Mouse (Mus musculus) myocyte (in vitro differentiated cells): ENCODE data around the gene Hps3. TPM values are rescaled to one million over a fixed set of nuclear protein-coding genes. Genes with fewer than 3 reads are reported as not detected.

Experiments
- H3K27me3 ChIP-seq: one replicate; pipeline ENCODE4 v1.6.1; 2011; ENCODE audit not compliant: control insufficient read depth, insufficient read depth, insufficient read length
- H3K36me3 ChIP-seq: one replicate; pipeline ENCODE4 v1.6.1; 2011; ENCODE audit not compliant: control insufficient read depth, insufficient read depth
- H3K4me2 ChIP-seq: one replicate; pipeline ENCODE4 v1.6.1; 2011; ENCODE audit warnings: low read depth, control low read depth
- H3K4me3 ChIP-seq: one replicate; pipeline ENCODE4 v1.5.1; 2011; ENCODE audit warnings: mild to moderate bottlenecking, control low read depth, moderate library complexity
- H3K79me2 ChIP-seq: one replicate; pipeline ENCODE4 v1.6.1; 2011; ENCODE audit not compliant: control insufficient read depth, insufficient read depth
- H3ac ChIP-seq: one replicate; pipeline ENCODE4 v1.6.1; 2011; ENCODE audit not compliant: control insufficient read depth, insufficient read length
- CEBPB ChIP-seq: IDR thresholded peaks from 2 replicates; pipeline ENCODE4 v1.6.1; 2011; ENCODE audit warnings: mild to moderate bottlenecking, moderate library complexity; ENCODE audit not compliant: poor library complexity, insufficient read depth, severe bottlenecking
- E2F4 ChIP-seq: IDR thresholded peaks from one replicate; pipeline ENCODE4 v1.6.1; 2011; ENCODE audit warnings: mild to moderate bottlenecking, control low read depth, moderate library complexity; ENCODE audit not compliant: insufficient read depth
- MAX ChIP-seq: IDR thresholded peaks from one replicate; pipeline ENCODE4 v1.6.1; 2011; ENCODE audit warnings: low read depth, mild to moderate bottlenecking, control low read depth
- MYOD1 ChIP-seq, 3 experiments: IDR thresholded peaks; one replicate each; pipeline ENCODE4 v1.6.1; 2011; ENCODE audit warnings: control low read depth in 2 of 3, low read depth in 2 of 3, mild to moderate bottlenecking in 2 of 3, moderate library complexity in 1 of 3; ENCODE audit not compliant: insufficient read length in 2 of 3, control insufficient read depth in 1 of 3
- MYOG ChIP-seq, 3 experiments: IDR thresholded peaks; one replicate each; pipeline ENCODE4 v1.6.1; 2011; ENCODE audit warnings: control low read depth in 2 of 3, low read depth in 2 of 3, mild to moderate bottlenecking in 2 of 3; ENCODE audit not compliant: insufficient read length in 2 of 3, control insufficient read depth in 1 of 3, insufficient read depth in 1 of 3
- POLR2A ChIP-seq: IDR thresholded peaks from one replicate; pipeline ENCODE4 v1.6.1; 2011; ENCODE audit warnings: low read depth, mild to moderate bottlenecking, control low read depth, moderate library complexity; ENCODE audit not compliant: insufficient read length
- POLR2AphosphoS2 ChIP-seq: IDR thresholded peaks from one replicate; pipeline ENCODE4 v1.6.1; 2011; ENCODE audit warnings: low read depth, control low read depth; ENCODE audit not compliant: insufficient read length
- REST ChIP-seq: IDR thresholded peaks from one replicate; pipeline ENCODE4 v1.6.1; 2011; ENCODE audit warnings: mild to moderate bottlenecking, control low read depth, moderate library complexity; ENCODE audit not compliant: insufficient read depth, insufficient read length
- SRF ChIP-seq: IDR thresholded peaks from one replicate; pipeline ENCODE4 v1.6.1; 2011; ENCODE audit warnings: low read depth; ENCODE audit not compliant: control insufficient read depth, insufficient read length
- TCF12 ChIP-seq: IDR thresholded peaks from one replicate; pipeline ENCODE4 v1.6.1; 2011; ENCODE audit warnings: mild to moderate bottlenecking, control low read depth; ENCODE audit not compliant: poor library complexity, insufficient read depth, severe bottlenecking
- TCF3 ChIP-seq: IDR thresholded peaks from one replicate; pipeline ENCODE4 v1.6.1; 2011; ENCODE audit warnings: low read depth, control low read depth; ENCODE audit not compliant: insufficient read length
- USF1 ChIP-seq: IDR thresholded peaks from one replicate; pipeline ENCODE4 v1.6.1; 2011; ENCODE audit warnings: low read depth, mild to moderate bottlenecking, control low read depth, moderate library complexity
- polyA plus RNA-seq: library from polyadenylated mRNA; unstranded; fragments of >200 nt; fragmentation: generic; extraction: Trizol; gene quantifications from one replicate; pipeline ENCODE4 v1.2.1, GENCODE M21; 2012; ENCODE audit warnings: missing spikeins

Gene Hps3
- polyA plus RNA-seq, 1 experiment: 3.4 TPM

DNA sequence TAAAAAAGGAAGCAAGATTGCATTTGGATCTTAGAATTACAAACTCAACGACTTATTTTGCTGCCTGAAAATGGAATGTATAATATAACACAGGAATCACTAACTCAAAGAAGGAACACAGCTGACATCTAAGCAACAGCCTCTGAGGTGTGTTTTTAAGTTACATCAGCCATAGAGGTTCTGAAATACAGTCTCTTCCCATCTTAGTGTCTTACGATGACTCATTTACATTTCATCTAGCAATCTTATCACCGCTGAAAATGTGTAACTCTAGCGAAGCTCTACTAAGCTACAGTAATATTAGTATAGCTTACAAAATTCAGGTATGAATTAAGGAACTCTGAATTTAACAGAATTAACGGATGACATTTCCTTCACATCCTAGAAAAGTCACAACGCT, 4.3 kb downstream of the Hps3 start:
- no peak overlapping the region for H3K4me3 ChIP-seq
- H3K27me3 ChIP-seq: no peaks in the 10 kb centered on the region
- no peak overlapping the region for H3ac ChIP-seq
- peaks cover 4% of the 10 kb centered on the region for H3K79me2 ChIP-seq
- peaks cover 7% of the 10 kb centered on the region for H3K36me3 ChIP-seq
- no peak overlapping the region for H3K4me2 ChIP-seq
- TF ChIP-seq CEBPB (no peak), TCF12 (no peak)

DNA sequence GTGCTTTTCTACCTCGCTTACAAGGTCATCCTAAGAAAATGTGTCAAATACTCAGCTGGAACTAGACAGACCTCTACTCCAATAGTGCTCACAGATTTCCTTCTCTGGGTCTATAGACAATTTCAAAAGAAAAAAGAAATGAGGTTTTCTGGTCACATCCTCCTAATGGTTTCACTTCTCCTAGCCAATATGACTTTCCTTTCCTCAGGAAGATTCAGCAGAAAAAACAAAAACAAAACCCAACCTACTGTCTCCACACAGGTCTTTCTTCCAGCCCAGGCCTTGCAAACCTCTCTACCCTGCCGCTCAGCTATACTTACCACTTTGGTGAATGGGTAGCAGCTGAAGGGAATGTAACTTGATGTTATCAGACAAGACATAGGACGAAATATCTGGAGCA, 6.5 kb downstream of the Hps3 start:
- H3K4me3 ChIP-seq: no peak overlapping the region
- no peaks in the 10 kb centered on the region for H3K27me3 ChIP-seq
- H3K36me3 ChIP-seq: peaks cover 20% of the 10 kb centered on the region

DNA sequence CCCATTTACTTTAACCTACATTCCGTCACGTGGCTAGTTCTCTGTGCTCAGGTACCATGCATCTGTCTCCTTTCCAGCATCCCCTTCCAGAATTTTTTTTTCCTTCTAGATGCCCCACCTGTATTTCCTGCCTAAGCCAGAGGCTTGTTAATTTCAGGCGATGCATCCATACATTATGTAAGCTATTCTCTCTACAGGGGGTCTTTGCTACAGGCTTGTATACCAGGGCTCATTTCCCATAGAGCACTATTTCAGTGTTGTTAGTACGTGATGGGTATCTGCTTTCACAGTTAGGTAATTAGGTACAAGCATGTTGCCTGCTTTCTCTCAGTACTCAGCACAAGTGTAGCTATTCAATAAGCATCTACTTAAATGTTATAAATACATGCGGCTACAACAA, 7.3 kb downstream of the Hps3 start:
- H3ac ChIP-seq: no peak overlapping the region
- no peak overlapping the region for H3K4me3 ChIP-seq
- H3K79me2 ChIP-seq: peaks cover 4% of the 10 kb centered on the region
- H3K4me2 ChIP-seq: no peak overlapping the region
- no peaks in the 10 kb centered on the region for H3K27me3 ChIP-seq
- H3K36me3 ChIP-seq: peaks cover 26% of the 10 kb centered on the region
- TF ChIP-seq REST: no peak
- no peak for TF ChIP-seq POLR2A
- TF ChIP-seq USF1: no peak
- TF ChIP-seq MYOG (IDR thresholded peaks at IDR 0.05; ENCODE audit: control insufficient read depth in 1 of 3, insufficient read depth in 1 of 3, insufficient read length in 2 of 3, low read depth in 2 of 3): no peak
- TF ChIP-seq TCF12: no peak
- TF ChIP-seq POLR2AphosphoS2: no peak
- no peak for TF ChIP-seq CEBPB
- no peak for TF ChIP-seq MYOD1 (IDR thresholded peaks at IDR 0.05; ENCODE audit: control insufficient read depth in 1 of 3, insufficient read length in 2 of 3, low read depth in 2 of 3)
- no peak for TF ChIP-seq MAX
- TF ChIP-seq SRF: no peak
- no peak for TF ChIP-seq TCF3
- TF ChIP-seq E2F4: no peak

More for the DNA sequence above, 6.5 kb downstream of the Hps3 start:
- no peak for TF ChIP-seq MYOG (IDR thresholded peaks at IDR 0.05; ENCODE audit: control insufficient read depth in 1 of 3, insufficient read depth in 1 of 3, insufficient read length in 2 of 3, low read depth in 2 of 3)
- no peak for TF ChIP-seq REST
- no peak for TF ChIP-seq USF1
- no peak for TF ChIP-seq POLR2A
- TF ChIP-seq CEBPB: no peak
- no peak for TF ChIP-seq E2F4
- TF ChIP-seq TCF12: no peak
- TF ChIP-seq POLR2AphosphoS2: no peak
- no peak overlapping the region for H3ac ChIP-seq
- peaks cover 4% of the 10 kb centered on the region for H3K79me2 ChIP-seq
- H3K4me2 ChIP-seq: no peak overlapping the region

DNA sequence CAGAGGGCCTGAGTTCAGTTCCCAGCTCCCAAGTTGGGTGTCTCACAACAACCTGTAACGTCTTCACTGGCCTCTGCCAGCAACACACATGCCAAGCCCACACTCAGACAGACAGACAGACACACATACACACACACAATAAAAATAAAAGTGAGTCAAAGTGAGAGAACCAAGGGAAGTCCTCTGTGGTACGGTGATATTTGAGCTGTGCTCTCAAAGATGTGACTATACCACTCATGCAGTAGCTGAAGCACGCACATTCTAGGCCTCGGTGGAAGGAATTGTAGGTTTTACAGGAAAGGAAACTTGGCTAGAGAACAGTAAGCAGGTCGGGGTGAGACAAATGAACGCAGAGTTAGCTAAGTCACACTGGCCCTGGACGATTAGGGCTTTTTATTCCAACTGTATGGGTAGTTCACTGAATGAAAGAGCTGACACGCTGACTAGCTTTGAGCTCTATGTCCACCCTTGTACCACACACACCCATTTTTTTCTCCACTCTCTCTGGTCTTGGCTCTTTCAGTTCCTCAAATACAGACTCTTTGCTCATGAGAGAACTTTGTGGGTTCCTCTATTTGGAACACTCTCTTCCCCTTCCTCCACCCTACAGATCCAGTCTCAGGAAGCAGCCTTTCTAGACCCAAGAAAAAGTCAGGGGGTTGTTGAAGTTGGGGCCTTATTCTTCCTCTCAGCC, 8.0 kb downstream of the Hps3 start:
- Histone ChIP-seq H3K79me2 (peaks cover 4% of the 10 kb centered on the region), H3K4me2 (no peak overlapping the region), H3ac (no peak overlapping the region), H3K36me3 (peaks cover 31% of the 10 kb centered on the region), H3K27me3 (no peaks in the 10 kb centered on the region), H3K4me3 (no peak overlapping the region)
- no peak for TF ChIP-seq SRF
- TF ChIP-seq REST: no peak
- TF ChIP-seq USF1: no peak
- TF ChIP-seq TCF3: no peak
- no peak for TF ChIP-seq POLR2AphosphoS2
- no peak for TF ChIP-seq MYOD1 (IDR thresholded peaks at IDR 0.05; ENCODE audit: control insufficient read depth in 1 of 3, insufficient read length in 2 of 3, low read depth in 2 of 3)
- no peak for TF ChIP-seq E2F4
- no peak for TF ChIP-seq MAX
- TF ChIP-seq MYOG (IDR thresholded peaks at IDR 0.05; ENCODE audit: control insufficient read depth in 1 of 3, insufficient read depth in 1 of 3, insufficient read length in 2 of 3, low read depth in 2 of 3): no peak

DNA sequence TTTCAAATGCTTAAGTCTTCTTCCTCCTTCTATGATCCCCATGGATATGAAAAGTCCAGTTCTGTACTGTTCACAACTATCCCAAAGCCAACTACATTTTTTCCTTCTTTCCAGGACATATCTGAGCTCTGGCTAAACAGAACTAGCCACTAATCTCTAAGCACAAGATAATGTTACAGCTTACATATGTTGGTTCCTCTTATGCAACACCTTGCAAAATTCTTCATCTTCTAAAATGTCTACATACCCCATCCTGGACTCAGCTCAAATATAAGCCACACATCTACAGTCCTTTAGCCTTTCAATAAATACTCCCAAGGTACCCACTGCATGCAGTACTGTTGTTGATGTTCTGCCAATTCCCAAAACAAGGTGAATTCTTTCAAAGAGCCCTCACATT, 8.6 kb downstream of the Hps3 start:
- Histone ChIP-seq H3ac (no peak overlapping the region), H3K4me3 (no peak overlapping the region), H3K27me3 (no peaks in the 10 kb centered on the region), H3K79me2 (no peaks in the 10 kb centered on the region), H3K4me2 (no peak overlapping the region), H3K36me3 (peaks cover 34% of the 10 kb centered on the region)
- TF ChIP-seq MAX: no peak
- TF ChIP-seq E2F4: no peak
- TF ChIP-seq TCF12: no peak
- TF ChIP-seq POLR2AphosphoS2: no peak
- TF ChIP-seq REST: no peak
- TF ChIP-seq POLR2A: no peak
- TF ChIP-seq MYOD1 (IDR thresholded peaks at IDR 0.05; ENCODE audit: control insufficient read depth in 1 of 3, insufficient read length in 2 of 3, low read depth in 2 of 3): no peak
